Mouse (Mus musculus) kidney, postnatal 25 days (tissue): Measurements from ENCODE around the gene Elavl3.

Experiments
- DNase-seq, 2 experiments: peaks; one replicate each; pipeline ENCODE4 v3.0.0; 2021; ENCODE audit warnings: mixed read lengths in 2 of 2

Gene Elavl3

DNA sequence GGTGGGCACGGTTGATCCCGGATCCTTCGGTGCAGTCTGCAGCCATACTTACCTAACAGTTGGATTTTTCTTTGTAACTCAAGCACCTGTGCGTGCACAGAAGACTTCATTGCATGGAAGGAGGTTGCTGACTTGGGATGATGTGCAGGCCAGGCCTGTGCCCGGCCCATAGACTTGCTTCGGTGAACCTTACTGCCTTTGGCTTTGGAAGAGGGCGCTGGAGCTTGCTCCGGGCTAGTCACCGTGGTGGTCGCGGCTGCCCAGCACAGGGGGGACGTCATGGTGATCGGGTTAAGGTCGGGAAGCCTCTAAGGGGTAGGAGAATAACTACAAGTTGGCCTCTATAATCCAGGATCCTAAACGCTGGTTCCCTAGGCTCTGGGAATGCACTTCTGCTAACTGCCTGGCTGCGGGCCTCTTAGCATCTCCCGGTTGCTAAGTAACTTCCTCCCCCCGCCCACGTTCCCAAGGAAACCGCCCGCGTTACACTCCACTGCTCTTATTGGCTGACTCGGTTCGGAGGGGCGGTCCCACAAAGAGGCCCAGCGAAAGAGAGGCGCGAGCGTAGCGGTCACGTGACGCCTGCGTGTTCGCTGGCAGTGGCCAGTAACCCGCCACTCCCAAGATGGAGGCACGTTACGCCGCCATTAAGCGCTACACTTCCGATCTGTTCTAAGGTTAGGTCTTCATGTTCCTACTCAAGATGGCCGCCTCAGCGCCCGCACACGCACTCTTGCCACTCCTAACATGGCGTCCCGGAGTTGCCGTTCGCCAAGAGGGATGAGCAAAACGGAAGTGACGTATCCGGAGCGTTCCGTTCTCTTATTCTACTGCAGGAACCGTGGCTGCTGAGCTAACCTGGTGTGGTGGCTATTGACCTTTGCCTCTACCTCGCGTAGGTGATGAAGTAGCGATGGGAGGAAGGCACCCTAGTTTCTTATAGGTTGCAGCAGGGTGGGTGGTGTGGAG is 49.3 kb downstream of the Elavl3 start, which contains the start of the genes Ccdc151 and Prkcsh:
TSS of gene Ccdc151 (minus strand) at position 441 of the 969 bp plus-strand sequence.
TSS of gene Prkcsh (plus strand) at position 613 of the 969 bp plus-strand sequence.
- peak; percentile 100 for DNase-seq

DNA sequence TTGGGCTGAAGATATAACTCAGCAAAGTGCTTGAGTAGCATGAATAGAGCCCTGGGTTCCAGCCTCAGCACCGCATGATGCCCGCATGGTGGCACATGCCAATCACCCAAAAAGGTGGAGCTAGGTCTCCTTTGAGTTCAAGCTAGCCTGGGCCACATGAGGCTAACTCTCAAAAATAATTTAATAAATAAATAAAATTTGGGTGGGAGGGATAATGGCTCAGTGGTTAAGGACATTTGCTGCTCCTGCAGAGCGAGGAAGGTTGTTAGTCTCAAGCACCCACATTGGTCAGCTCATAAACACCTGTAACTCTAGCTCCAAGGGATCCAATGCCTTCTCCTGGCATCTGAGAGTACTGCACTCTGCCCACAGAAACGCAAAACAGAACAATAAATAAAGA is 50.2 kb downstream of the Elavl3 start:
- no peak for DNase-seq

DNA sequence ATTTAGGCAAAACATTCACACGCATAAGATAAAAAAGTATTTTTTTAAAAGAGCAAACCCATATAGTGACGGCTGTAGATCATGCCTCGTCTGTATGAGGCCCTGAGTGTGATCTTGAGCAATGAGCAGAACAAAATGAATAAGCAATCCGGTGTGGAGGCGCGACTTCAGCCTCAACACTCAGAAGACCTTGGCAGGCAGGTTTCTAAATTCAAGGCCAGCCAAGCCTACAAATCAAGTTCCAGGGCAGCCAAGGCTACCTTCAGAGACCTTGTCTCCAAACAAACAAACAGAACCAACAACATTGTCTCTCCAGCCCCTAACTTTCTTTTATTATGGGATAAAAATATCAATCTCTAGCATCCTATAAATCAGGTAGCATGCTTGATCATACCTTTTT is 51.5 kb downstream of the Elavl3 start:
- no peak for DNase-seq

DNA sequence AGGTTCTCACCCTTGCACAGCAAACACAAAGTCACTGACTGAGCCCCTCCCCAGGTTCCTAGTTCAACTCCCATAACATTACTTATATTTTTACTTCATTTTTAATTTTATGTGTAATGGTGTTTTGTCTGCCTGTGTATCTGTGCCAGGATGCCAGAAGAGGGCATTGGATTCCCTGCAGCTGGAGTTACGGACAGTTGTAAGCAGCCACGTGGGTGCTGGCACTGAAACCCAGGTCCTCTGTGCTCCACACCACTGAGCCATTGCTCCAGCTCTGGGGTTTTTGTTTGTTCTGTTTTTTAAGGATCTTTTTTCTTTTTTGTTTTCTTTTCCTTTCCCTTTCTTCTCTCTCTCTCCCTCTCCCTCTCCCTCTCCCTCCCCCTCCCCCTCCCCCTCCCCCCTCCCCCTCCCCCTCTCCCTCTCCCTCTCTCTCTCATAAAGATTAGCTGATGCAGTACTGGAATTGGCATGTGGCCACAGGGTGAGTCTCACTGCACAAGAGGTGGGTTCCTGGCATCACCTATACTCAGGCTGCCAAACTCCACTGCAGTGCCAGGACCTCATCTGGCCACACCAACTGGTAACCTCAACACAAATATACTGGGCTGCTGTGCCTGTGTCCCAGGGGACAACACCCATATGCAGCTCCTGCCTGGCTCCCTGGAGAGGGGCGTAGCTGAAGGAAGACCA is 55.5 kb downstream of the Elavl3 start:
- DNase-seq, result no peak

DNA sequence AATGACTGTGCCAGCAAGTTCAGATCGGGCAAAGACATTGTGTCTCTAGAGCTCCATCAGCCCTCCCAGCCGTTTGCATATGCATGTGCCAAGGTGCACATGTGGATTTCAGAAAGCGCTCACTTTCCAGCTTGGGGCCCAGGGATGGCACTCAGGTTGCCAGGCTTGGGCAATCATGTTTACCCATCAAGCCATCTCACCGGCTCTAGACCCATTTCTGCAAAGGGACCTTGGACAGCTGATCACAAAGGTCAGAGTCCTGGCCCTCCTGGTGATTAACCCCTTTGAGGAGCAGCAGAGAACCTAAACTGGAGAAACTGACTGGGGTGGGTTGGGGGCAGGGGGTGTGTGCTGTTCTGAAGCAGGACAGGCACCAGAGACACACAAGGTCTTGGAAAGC is 59.6 kb downstream of the Elavl3 start:
- no peak for DNase-seq

DNA sequence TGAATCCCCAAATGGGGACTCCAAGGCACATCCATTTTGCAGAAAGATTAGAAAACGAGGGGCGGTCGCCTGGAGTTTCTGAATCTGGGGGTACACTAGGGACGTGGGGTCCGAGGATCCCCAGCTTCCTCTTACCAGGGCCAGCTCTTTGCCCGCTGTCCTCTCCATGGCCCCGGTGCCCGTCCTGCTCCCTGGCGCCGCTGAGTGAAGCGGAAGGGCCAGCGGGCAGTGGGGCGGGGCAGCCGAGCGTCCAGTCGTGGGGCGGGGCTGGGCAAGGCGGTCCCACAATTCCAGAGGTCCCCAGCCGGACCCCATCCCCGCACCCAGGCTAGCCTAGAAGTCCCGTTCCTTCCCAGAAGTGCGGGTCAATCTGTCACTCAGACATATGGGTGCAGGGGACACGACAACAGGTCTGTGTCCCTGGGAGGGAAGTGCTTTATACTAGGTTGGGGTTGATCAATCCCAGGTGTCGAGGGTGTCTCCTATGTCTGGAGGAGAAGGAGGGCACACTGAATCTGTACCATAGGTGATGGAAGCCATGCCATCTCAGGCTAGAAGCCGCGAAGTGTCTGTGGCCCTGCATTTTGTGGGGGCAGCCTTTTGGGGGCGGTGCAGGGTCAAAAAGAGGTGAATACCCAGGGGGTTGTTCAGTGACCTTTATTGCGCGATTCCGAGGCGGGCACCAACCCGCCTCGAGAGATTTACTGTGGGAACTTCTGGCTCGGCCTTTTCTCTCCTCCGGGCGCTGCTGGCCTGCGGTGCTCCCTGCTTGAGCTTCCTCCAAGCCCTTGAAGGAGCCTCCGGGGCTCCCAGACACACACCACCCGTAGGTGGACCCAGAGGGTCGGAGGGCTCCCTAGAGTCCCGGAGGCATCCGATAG is 62.4 kb downstream of the Elavl3 start, which contains the start of gene Rgl3:
TSS of gene Rgl3 (minus strand) at position 217 of the 881 bp plus-strand sequence.
- peak; percentile 87 to 93 for DNase-seq

DNA sequence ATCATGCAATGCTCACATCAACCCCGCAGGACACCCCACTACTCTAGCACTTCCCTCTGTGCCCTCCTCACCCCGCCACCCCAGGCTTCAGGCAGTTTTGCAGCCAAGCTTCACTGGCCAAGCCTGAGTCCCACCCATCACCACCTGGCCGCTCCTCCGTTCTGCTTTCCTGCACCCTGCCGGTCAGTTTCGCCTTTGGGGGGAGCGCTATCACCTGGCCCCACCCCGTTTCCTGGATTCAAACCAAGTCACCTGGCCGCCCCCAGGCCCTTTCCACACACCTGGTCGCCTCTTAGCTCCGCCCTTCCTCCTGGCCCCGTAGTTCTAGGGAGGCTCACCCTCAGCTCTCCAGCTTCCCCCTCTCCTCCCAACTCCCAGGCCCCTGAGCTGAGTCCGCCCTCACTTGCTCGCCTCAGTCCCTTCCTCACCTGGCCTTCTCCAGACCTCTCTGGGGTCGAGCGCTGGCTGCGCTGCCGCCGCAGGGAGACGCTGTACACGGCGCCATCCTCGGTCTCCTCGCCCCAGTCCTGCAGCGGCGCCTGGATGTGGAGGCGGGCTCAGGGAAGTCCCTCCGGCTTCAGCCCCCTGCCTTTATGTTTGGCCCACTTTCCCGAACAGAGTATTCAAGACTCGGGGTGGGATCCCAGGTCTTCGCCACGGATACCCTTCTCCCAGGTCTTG is 63.3 kb downstream of the Elavl3 start:
- DNase-seq, result peak; percentile 78 to 90

DNA sequence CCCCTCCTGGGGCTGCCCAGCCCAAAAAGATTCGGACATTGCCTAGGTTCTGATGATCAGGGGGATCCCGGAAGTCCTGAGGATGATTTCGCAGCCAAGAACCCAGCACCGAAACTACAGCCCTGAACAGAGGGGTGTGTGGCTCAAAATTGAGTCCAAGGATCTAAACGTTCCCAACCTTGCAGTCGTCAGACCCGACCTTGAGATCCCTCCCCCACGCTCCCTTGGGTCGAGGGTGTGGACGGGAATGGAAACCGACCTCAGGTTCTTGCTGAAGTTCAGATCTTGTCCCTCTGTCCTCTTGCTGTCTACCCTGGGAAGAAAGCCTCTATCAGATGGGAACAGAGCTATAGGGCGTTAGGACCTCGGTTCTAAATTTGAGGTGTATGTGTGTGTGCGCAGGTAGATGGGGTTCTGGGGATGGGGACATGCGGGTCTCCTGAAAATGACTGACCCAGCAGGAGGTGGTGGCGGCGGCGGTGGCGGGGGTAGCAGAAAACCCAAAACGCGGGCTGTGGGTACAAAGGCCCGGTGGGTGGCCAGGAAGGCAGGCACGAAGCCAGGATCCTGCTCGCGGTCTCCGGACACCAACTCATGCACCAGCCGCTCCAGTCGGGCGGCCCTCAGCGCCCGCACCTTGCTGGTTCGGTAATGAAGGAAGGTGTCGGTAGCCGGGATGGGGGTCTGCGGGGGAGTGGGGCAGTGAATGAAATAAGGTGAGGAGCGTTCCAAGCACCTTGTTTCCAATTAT is 64.1 kb downstream of the Elavl3 start:
- DNase-seq, result peak; percentile 28 to 52

DNA sequence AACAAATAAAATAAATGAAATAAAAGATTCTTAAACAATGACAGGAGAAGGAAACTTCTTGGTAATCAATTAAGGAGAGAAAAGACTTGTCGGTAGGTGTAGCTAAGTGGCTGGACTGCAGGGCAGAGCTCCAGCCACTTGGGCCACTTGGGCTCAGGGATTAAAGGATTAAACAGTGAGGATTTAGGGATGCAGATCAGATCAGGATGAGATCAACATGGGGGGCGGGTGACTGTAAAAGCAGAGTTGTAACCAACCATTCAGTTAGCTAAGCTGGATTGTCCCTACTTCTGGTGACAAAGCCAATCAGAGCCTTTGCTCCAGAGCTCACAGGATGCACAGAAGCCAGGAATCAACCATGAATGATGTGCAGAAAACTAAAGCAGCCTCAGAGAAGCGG is 67.9 kb downstream of the Elavl3 start:
- DNase-seq, result no peak

DNA sequence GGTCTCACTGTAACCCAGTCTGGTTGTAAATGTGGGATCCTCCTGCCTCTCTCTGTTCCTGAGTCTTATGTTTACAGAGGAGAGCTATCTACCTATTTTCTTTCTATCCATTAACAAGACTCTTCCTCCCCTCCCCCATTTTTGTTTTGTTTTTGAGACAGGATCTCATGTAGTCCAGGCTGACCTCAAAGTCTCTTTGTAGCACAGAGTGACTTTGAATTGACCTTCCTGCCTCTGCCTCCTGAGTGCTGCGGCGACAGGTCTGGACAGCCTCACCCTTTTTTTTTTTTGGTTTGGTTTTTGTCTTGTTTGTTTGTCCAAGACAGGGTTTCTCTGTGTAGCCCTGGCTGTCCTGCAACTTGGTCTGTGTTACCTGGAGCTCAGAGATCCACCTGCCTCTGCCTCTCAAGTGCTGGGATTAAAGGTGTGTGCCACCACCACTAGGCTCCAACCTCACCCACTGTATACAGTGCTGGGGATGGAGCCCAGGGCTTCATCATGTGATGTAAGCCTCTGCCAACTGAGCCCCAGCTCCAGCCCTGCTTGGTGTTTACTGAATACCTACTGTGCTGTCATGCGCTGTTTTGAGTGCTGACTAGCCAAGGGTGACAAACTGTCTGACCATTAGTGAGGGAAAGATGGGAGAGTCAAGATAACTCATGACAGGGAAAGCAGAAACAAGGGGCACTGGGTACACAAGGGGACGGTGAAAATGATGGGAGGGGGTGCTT is 73.3 kb downstream of the Elavl3 start:
- DNase-seq, result peak; percentile 45 to 70

DNA sequence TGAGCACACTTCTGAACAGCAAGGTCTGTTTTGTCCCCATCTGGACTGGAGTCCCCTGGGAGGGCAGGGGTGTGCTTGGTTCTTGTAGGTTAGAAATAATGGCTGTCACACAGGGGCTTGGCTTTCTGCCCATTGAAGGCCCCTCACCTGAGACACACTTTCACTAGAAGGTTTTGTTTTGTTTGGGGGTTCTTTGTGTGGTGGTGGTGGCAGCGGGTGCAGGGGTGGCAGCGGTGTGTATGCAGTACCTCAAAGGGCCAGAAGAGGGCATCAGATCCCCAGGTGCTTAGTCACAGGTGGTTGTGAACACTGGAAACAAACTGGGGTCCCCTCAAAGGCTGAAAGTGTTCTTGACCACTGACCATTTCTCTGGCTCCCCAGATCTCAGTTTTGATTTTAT is 73.9 kb downstream of the Elavl3 start:
- peak; percentile 47 to 63 for DNase-seq

DNA sequence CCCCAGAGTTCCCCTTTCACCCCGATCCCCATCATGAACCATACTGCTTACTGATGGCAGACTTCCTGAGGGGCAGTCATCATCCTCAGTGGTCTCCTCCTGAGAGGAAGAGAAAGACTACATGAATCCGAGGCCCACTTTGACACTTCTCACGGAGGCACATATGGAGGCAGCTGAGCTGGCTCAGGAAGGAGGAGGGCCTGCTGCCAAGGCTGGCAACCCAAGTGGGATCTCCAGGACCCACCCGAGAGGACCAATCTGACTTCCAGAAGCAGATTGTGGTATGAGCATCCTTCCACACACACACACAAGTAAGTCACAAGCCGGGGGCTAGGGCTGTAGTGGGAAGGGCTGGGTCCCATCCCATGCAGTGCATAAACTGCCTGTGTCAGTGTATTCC is 74.5 kb downstream of the Elavl3 start:
- no peak for DNase-seq

DNA sequence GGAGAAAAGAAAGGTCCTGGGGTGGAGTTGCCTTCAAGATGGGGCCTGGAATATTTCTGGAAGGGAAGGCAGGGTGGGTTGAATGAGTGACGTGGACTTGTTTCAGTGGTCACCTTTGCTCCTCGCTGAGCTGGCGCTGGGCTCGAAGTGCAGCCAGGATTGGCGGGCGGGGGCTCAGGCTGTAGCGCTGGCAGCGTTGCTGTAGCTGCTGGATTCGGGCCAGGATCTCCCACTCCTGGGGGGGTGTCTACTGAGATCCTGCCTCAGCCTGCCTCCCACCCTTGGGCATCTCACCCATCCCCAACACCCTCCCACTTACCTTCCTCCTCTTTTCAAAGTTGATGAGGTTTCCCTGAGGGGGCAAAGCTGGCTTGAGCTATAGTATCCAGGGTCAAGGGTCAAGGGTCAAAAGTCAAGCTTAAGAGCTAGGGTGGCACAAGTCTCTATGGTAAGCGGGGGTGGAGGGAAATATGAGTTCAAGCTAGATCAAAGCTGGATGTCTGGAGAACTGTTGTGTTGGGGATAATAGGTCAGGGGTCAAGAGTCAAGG is 75.1 kb downstream of the Elavl3 start:
- peak in 1 of 2 experiments; percentile 45 for DNase-seq

DNA sequence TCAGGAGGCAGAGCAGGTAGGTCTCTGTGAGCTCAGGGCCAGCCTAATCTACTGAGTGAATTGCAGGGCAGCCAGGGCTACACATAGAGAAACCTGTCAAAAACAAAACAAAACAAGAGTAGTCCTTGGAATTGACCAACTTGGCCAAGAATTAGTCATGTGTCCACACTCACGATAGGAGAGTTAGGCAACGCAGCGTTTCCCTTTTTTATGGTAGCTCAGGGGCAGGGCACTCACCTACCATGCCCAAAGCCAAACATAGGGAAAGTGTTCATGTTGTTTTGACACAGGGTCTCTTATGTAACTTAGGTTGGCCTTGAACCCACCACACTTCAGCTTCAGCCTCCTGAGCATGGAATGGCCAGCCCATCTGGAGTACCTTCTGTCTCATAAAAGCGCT is 82.5 kb downstream of the Elavl3 start:
- no peak for DNase-seq

DNA sequence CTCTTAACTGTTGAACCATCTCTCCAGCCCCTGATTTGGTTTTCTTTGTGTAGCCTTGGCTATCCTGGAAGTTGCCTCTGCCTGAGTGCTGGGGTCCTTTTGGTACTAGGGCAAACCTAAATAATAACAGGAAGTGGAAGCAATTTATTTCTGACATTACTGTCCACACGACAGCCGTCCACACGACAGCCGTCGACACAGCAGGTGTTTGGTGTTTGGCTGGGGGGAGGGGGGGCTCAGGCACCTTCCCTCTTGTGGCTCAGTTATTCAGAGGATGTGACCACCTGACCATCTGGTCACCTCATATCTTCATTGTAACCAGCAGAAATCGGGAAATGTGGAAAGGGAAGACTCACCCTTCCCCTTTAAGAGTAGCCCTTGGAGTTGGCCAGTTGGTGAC is 82.9 kb downstream of the Elavl3 start:
- no peak for DNase-seq
